Mouse (Mus musculus): ENCODE data around the gene Dmxl2. TPM values are rescaled to one million over a fixed set of nuclear protein-coding genes. Genes with fewer than 3 reads are reported as not detected.

The Dmxl2 gene
- total RNA-seq, 2 experiments from 2014 or later, result 189 to 204 TPM

DNA sequence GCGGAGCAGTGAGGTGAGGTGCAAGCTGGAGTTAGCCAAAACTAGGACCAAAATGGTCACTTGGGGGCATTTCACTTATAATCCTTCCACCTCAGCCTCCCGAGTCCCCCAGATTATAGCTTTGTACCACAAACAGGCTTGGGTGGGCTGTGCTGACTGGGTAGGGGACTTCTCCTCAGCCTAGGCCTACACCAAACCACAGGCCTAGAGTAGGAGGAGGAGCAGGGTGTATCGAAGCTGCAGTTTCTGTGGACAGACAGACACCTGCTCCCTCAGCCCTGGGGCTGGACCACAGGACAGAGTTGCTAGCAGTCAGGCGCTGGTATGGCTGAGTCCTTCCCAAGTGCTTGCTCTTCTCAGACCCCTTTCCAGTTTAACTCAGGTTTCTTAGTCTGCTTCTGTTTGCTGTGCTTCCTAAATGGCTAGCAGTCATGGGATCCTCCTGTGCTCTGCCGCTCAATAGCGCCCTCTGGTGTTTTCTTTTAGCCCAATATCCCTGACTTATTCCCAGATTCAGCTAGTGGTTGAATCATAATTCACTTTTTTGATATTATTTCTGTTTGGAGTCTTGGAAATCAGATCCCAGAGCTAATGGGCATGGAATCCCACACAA is 164.8 kb downstream of the Dmxl2 start:
- DNase-seq (ENCODE audit: low spot score in 2 of 2), result peak; percentile 43 to 58
- intact Hi-C loops (cut with DNase I), result loop anchor here (2.0 kb wide), 2 partner anchors 156 to 168 kb away; no protein-coding TSS in a partner anchor

DNA sequence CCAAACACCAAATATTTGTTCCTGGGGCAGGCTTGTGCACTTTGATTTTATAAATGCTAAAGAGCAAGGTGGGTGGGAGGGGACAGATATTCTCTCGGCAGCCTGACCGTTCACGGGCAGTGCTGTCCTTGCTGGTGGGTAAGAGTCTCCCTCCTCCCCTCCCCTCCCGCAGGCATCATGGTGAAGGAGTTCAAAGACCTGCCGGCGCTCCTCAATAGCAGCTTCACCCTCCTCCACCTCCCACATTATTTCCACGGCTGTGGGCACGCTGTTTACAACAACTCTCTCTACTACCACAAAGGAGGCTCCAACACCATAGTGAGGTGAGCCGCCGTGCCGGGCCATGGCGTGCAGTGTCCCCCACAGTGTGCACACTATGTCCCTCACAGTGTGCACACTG is 165.8 kb downstream of the Dmxl2 start:
- intact Hi-C loops (cut with DNase I), result no loop called here
- no peak for DNase-seq (ENCODE audit: low spot score in 2 of 2)

DNA sequence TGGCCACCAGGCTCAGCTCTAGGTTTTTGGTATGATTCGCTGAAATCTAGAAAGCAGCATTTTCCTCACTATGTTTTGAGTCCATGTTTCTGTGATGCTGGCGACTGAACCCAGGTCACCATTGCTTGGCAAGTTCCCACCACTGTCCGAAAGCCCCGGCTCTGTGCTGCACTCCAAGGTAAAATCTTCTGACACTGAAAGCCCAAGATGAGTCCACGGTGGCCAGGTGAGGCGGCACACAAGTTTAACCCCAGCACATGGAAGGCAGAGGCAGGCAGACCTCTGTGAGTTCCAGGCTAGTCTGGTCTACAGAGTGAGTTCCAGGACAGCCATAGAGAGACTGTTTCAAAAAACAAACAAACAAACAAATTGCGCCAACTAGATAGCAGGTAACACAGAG is 172.2 kb downstream of the Dmxl2 start:
- intact Hi-C loops (cut with DNase I), result loop anchor here (10.0 kb wide), 1 partner anchor 334 kb away; no protein-coding TSS in a partner anchor
- DNase-seq (ENCODE audit: low spot score in 2 of 2), result no peak

DNA sequence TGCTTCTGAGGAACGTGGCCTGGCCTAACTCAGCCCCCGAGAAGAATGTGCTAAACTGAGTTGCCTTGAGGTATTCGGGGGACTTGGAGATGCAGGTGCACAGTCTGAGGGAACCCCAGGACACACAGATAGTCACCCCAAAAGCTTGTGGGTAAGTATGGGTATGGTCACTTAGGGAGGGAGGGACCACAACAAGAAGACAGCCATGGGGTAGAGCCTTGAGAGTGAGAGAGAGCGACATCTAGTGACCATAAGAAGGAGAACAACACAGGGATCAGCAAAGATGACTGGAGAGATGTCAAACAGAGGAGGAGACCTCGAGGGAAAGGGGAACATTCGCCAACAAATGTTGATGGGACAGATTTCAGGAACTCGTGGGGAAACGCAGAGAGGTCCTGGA is 178.0 kb downstream of the Dmxl2 start:
- no peak for DNase-seq (ENCODE audit: low spot score in 2 of 2)
- intact Hi-C loops (cut with DNase I), result loop anchor here (5.0 to 10.0 kb wide), 2 partner anchors 141 to 329 kb away; no protein-coding TSS in a partner anchor

DNA sequence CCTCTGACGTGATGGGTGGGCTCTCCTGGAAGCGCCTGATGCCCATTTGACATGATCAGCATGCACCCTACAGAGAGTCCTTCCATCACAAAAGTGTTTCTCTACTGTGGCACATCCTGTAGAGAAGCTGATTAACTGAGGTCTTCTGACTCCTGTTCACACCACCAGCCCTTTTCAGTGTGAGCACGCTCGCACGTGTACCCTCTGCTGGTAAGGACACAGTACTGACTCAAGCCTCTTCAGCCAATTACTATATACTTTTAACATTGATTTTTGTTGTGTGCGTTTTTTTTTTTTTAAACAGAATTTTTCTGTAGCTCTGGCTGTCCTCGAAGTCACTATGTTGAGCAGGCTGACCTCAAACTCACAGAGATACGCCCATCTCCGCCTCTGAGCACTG is 185.1 kb downstream of the Dmxl2 start:
- DNase-seq (ENCODE audit: low spot score in 2 of 2), result no peak
- intact Hi-C loops (cut with DNase I), result no loop called here

Other genes starting within 250 kb of the Dmxl2 start
- gene Cyp19a1, start 233.5 kb downstream of the Dmxl2 start, total RNA-seq (2021), result not detected
- gene Gldn, start 215.1 kb downstream of the Dmxl2 start, total RNA-seq (2021), result under 1 TPM; 0.76 to 0.93 TPM
- not detected for gene Sh2d7, start 37.4 kb upstream of the Dmxl2 start, total RNA-seq (2021)
- gene Cib2, start 58.6 kb upstream of the Dmxl2 start, total RNA-seq (2021), result 10 to 100 TPM; 19.3 to 22.8 TPM
- gene Idh3a, start 84.7 kb upstream of the Dmxl2 start, total RNA-seq (2021), result 100 to 1,000 TPM; 181 to 197 TPM
- gene Acsbg1, start 160.2 kb upstream of the Dmxl2 start, total RNA-seq (2021), result 100 to 1,000 TPM; 121 to 139 TPM
- 10 to 100 TPM; 38.8 to 42.9 TPM for gene Dnaja4, start 197.2 kb upstream of the Dmxl2 start, total RNA-seq (2021)
- 10 to 100 TPM; 51.8 to 52.7 TPM for gene Wdr61, start 232.9 kb upstream of the Dmxl2 start, total RNA-seq (2021)